Mouse (Mus musculus) retina, postnatal 1 day (tissue): ENCODE results near the gene Slc29a1.

Experiments used
- DNase-seq: peaks from one replicate; pipeline ENCODE4 v3.0.0-alpha.2; 2012

Slc29a1 gene

DNA sequence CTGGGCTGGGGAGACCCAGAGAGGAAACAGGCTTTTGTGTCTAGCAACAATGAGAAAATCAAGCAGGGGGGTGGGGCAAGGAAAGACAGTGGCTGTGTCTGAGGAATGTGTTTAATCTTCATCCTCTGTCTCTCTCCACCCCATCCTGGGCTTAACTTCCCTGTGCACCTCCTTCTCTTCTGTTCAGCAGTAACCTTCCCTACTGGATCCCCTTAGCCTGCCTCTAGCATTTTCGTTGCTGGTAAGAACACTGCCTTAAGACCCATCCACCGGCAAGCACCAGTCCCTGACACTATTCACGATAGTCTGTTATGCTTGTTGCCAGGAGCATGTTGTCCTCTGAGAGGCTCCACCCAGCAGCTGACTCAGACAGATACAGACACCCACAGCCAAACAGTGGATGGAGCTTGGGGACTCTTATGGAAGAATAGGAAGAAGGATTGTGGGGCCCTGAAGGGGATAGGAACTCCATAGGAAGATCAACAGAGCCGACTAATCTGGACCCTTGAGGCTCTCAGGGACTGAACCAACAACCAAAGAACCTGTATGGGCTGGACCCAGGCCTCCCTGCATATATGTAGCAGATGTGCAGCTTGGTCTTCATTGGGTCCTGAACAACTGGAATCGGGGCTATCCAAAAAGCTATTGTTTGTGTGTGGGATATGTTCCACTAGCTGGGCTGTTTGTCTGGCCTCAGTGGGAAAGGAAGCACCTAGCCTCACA lies 10.9 kb upstream of the Slc29a1 start:
- peak; percentile 20 for DNase-seq

DNA sequence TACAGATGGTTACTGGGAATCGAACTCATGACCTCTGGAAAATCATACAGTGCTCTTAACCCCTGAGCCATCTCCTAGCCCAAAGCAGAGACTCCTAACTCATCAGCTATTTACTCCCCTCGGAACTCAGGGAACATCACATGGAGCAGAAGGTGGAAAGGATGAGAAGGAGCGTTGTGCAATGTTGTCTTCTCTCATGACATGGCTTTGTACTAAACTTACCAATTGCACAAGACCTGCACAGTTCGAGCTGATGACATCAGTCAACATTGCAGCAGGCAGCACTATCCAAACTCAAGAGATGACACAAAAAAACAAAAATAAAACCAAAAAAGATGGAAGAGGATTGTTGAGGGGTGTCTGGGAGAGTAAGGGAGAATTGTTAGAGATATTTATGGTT lies 9.0 kb upstream of the Slc29a1 start:
- DNase-seq: no peak

DNA sequence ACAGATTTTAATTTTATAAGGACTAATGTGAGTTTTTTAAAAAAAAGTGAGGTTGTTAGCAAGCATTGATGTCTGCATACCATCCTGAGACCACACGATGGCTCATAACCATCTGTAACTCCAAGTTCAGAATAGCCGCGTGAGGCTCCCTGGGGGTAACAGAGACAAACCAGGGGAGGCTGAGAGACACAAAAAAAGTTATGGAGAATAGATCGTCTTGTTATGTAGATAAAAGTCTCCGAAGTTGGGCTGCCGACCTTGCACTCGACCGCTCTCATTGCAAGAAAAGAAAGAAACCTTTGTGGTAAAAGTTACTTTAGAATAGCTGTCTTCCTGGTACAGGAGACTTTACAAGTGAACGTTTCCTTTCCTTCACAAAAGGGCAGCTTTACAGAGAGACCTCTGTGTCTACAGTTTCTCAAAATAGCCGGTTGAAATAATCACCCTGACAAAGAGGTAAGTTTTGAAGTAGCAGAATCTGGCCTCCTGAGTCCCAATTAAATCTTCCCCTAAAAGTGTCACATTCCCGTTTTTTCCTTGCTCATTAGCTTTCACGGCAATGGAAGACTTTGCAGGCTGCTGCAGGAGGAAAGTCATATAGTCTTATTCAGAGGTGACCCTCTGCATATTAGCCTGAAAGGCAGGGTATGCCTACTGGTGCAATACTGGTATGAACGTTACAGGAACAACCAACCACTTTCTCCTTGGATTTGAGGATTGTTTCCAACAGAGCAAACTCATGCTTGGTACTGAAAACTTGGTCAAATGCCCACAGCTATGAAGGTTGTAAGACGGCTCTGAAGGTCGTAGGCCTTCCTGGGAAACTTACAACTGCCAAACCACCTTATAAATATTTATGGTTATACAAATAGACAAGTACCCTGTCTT lies 7.8 kb upstream of the Slc29a1 start:
- no peak for DNase-seq

DNA sequence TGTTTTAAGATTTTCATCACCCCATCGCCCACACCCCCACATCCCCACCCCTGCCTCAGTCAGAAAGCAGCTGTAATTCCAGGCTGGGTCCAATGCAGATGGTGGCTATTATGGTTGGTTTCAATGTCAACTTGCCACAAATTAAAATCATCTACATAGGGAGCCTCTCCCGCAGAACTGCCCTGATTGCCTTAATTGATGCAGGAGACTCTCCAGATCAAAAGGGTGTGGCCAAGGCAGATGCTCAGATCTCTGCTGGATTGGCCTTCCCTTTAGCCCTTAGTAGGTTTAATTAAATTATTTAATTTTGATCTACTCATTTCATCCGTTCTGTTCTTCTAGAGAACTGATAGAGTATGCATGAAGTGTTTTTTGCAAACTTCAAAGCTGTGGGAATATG lies 3.6 kb upstream of the Slc29a1 start:
- DNase-seq: no peak

DNA sequence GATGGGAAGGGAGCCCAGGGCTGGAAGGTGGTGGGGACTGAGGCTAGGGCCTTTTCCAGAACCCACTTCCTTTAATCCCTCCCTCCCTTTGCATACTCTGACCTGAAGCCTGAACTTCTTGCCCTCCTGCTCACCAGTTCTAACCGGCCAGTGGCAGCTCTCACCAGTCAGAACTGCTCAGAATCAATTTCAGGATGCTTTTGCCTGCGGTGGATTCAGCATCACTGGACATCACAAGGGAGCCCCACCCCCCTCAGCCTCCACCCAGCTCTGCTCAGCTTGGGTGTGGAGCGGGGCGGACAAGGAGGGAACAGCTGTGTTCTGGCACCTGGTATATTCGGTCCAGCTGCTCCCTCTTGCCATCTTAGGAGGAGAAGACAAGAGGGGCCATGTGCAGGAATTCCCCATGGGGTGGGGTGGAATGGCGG lies 2.5 kb upstream of the Slc29a1 start, which contains the start of gene Mymx:
Mymx (minus strand) TSS at position 226 of the 428 bp plus-strand sequence.
- peak; percentile 63 for DNase-seq

DNA sequence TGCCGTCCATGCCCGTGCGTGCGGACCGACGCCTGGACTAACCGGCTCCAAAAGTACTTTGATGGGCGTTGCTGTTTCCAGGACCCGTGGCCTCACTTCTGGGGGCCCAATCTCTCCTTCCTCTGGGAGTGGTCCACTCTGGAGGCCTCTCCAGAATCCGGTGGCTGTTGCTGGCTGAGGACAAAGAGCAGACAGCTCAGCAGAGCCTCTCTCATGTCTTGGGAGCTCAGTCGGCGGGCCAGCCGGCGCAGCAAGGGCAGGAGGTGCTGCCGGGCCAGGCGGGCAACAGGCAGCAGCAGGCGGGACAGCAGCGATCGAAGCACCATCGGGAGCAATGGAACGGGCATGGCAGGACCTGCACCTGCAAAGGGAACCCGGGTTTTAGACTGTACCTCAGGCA lies 1.9 kb upstream of the Slc29a1 start:
- no peak for DNase-seq

DNA sequence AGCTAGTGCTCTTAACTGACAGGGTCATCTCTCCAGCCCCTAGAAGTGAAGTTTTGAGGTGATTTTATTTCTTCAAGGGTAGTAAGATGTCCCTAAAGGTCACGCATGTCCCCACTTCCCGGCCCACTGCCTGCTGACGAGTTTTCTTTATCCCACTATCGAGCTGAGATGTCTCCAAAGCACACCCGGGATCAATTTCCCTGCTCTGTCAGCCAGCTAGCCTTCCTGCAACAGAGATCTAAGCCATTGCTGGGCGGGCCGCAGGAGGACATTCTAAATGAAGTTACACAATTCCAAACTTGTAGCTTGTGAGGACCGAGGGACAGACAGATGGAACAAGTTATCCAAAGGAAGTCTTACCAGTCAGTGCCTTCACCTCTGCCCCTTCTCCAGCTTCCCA lies 861 bp upstream of the Slc29a1 start:
- DNase-seq: no peak

DNA sequence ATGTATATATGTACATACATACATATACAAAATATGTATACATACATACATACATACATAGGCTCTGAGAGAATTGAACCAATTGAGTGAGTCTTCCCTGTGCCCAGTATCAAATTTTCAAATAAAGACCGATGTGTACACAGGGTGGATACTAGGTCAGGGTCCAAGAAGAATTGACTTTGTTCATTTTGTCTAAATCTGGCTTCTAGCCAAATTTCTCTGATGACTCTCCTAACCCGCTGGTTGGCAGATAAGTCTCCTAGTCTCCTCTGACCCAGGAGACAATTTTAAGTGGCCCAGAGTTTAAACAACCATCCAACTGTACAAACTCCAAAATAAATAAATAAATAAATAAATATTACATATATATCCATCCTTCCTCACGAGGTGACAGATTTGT lies 515 bp downstream of the Slc29a1 start:
- DNase-seq: peak; percentile 24

DNA sequence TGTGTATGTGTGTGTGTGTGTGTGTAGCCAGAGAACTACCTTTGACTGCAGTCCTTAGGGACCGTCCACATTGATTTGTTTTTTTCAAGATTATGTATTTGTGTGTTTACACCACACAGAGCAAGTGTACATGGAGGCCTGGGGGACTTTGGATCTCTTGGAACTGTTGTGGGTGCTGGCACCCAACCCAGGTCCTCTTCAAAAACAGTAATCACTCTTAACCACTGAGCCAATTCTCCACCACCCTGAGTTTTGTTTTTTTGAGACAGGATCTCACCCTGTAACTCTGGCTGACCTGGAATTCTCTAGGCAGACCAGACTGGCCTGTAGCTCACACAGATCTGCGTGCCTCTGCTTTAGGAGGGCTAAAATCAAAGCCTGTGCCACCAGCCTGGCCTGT lies 1.0 kb downstream of the Slc29a1 start:
- no peak for DNase-seq

DNA sequence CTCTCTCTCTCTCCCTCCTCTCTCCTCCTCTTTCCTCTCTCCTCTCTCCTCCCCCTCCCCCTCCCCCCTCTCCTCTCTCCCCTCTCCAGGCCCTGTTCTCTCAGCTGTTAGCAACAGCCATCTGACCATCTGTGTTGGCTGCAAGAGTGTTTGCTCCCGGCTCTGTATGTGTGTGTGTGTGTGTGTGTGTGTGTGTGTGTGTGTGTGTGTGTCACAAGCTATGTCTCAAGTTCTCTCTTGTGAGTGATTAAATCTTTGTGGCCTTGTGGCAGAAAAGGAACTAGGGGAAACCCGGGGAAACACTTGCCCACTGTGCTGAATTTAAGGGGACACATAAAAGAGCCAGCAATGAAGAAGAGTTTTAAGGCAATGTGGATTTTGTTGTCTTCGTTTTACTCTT lies 1.6 kb downstream of the Slc29a1 start:
- DNase-seq: peak; percentile 86

DNA sequence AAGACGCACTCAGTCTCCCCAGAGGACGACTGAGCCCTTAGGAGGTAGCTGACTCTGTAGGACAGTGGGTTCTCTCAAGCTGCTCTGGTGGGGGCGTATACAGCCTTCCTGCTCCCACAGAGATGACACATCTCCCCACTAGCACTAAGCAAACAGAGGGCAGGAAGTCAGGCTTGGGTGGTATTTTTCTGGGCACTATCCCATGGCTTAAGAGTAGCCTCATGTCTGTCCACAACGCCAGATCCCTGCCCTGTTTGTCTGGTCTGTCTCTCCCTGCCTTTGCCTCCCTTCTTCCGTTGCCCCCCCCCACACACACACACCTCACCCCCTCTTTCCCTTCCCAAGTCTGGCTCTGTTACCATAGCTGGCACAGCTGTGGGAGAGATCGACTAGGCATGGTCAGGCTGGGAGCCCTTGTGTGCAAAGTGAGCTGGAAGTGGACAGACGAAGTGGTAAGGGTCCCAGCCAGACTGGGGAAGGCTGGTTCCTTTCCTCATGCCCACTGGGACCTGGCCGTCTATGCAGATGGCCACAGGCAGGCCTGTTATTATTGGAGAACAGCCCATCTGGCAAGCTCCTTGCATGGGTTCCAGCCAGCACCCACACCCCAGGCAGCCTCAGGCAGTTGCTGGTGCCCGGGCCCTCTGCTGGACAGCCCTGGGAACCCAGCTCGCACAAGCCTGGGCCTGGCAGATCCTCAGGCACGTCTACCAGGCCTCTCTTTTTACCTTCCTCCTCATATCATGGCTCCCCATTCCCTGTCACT lies 2.6 kb downstream of the Slc29a1 start:
- DNase-seq: peak; percentile 73

DNA sequence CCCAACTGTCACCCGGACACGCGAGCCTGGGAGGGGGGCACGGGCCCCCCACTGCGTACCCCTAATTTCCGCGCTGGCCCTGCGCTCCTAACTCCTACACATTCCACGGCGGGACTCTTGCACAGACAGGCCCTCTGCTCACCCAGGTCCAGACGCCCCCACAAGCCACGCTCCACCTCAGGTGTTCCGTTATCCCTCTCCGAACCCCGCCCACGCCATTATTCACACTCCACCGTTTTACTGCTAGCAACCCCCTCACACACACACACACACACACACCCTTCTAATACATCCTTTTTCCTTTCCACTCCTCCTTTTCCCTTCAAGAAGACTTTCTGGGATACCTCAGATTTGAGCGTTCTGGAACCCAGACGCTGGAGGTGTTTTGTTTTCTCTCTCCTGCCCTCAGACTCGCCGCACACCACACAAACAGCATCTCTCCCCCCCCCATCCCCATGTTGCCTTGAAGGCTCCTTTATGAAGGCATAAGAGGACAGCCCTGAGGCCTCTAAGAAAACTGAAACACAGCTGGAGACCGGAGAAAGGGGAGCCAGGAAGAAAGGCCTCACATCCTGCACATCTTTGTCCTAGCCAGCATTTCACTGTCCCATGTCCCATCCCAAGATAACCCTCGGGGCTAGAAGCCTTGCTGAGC lies 3.5 kb downstream of the Slc29a1 start:
- DNase-seq: peak; percentile 14

DNA sequence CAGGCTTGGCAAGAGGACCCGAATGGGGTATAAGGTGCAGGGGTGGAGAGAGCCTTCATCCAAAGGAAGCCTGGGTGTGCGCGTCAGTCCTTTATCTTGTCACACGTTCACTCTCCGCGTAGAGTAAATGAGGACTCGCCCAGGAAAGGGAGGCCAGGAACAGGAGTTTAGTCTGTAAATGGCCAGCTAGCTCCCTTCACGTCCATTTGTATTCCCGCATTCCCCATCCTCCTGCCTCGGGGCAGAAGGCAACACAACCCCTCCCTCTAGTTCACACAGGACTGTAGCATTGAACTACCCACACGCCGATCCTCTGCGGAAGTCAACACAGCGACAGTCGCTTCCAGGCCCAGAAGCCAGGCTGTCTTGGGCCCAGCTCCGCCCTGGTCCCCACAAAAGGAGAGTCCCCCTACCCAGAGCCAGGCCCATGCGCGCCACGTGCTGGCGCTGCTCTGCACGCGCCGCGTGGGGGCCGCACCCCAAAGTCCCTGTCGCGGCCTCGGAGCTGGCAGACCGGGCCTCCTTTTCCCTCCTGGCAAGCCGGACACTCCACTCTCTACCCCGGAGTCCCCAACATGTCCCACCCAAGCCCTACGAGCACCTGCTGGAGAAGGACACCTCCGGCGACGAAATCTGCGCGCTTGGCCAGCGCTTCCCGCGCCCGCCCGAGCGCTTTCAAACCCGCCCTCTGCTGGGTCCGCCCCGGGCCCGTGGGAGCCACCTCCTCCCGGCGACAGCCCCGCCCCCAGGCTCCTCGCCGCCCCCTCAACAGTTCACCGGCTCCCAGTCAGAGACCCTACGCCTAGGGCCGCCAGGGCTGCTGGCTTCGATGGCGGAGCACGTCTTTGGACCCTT lies 4.3 kb downstream of the Slc29a1 start:
- DNase-seq: peak; percentile 77

DNA sequence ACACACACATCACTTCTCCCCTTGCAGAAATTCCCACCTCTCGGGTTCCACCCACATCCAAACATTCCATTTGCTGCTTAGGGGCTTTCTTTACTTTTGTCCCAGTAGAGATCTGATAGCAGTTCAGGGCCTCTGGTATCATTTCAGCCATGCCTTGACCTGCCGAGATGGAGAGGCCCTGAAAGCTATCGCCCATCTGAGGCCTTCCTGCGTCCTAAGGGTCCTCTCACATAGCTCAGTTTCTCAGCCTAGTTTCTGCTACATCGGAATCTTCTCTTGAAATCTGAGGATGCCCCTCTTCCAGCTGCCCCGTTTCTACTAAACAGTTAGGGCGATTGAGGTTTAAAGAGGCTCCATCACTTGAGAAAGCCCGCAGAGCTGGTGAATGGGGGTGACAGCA lies 5.2 kb downstream of the Slc29a1 start:
- no peak for DNase-seq

DNA sequence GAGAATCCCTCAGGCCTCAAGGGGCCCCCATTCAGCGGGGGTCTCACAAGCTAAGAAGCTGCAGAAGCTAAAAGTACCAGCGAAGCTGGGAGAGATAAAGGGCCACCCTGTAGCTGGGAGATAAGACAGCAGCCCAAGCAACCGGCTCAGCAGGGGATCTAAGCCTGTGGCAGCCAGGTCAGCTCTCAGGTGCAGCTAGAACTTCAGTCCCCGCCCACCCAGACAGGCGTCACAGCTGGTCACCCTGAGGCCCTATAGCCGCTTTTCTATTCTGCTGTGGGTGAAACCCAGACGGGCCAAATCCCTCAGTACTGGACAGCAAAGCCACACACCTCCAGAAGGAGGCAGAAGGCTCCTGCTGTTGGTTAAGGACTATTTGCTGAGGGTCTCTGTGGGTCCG lies 5.9 kb downstream of the Slc29a1 start:
- DNase-seq: peak; percentile 33

DNA sequence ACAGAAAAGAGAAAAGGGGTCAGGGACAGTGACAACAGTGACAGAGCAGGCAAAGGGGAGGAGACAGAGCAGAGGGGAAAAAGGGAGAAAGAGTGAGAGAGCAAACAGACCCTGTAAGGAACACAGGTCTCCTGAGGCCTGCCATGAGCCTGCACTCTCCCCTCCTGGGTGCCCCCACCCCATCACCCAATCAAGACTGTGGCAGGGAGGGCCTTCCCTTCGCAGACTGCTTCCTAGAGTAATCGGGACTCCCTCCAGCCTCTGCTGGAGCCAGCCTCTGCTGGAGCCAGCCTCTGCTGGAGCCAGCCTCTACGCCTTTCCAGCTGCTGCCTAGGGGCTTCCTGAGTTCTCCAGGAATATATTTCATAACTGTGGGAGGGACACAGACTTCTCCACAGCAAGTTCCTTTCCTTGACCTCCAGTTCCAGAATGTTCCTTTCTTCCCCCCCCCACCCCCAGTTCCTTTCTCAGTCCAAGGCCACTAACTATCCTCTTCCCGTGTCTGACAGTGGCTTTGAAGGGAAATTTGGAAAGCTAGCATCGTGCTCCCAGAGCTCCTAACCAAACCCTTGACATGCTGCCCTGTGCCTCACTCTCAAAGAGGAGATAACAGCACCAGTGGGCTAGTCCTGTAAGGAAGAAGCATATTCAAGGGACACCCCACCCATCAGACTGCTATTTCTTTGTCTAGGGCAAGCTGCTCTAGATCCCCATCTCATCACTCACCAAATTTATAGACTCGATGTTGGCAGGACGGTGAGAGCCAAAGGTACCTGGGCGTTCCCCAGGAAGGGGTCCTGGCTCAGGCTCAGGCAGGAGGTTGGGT lies 6.6 kb downstream of the Slc29a1 start:
- DNase-seq: no peak

DNA sequence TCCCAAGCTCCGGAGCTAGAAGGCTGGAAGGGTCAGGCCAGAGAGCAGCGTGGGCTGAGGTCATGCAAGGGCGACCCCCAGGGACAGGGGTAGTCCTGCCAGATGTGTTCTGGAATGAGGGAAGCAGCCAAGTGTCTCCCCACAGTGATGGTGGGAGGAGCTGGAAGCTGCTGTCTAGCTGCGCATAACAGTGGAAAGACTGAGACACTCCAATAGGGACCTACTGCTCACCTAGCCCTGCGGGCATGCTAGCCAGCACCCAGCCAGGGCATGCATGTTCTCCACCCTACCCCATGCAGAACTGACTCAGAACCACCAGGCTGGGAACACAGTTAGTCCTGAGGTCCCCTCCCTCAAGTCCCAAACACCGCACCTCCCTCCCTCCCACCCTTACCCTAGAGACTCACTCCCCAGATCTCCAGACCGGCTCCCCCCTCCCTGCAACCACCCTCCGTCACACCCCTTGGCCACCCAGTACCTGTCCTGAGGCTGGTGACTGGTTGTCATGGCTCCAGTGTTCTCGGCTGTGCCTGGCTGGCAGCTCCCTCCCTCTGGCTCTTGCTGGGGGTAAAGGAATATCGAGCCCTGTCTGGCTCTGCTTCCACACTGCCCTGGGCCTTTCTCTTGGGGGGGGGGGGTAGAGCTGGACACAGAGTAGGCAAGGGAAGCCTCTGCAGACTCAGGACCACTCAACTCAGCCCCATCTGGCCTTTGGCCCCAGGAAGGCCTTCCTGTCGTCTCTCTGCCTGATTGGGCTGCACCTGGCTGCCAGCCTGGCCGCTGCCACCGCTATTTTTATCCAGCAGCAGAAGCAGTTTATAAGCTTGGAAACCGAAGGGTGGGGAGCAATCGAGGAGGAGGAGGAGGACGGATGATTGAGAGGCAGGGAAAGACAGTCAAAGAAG lies 7.5 kb downstream of the Slc29a1 start:
- DNase-seq: peak; percentile 16

DNA sequence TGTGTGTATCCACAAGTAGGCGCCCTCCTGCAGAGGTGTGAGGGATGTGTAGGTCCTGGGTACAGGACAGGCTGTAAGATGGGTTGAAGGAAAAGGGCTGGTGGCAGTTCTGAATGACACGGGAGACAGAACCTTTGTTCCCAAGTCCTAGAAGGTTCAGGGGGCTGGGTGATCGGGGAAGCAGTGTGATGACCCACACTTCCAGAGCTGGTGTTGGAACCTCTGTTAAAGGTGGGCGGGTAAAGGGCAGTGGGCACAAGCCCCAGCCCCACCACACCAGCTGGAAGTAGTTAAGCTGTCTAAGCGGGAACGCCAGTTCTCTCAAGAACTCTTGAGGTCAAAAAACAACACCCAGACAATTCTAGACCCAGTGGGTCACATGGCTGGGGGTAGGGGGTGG lies 9.0 kb downstream of the Slc29a1 start:
- DNase-seq: no peak

DNA sequence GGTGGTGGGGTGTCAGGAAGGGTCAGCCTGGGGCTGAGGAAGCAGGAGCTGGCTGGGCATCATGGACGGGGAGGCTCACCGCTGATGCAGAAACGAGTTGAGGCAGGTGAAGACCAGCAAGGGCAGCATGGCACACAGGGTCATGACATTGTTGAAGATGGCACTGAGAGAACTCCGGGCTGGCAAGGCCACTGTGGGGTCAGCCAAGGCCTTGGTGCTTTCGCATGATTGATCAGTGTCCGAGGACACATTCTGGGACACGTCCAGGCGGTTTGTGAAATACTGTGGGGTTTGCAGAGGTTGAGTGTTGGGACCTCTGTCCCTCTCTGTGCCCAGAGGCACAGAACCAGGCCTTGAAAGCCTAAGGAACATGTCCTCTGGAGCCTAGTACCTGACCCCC lies 9.6 kb downstream of the Slc29a1 start:
- no peak for DNase-seq

DNA sequence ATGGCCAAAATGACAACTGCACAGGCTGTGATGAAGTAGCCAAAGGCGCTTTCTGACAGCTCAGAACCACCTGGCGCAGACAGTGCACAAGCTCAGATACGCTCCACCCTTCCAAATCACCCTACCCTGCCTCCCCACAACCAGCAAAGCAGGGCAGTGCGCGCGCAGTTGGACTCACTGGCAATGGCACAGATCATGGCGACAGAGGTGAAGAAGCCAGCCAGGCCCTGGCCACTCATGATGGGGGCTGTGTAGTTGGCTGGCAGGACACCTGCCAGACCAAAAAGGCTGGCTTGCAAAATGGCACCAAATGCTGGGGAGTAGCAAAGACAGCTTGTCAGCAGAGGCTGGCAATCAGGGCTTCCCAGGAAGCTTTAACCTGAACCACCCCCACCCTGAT lies 10.2 kb downstream of the Slc29a1 start:
- no peak for DNase-seq
